Mouse (Mus musculus): ENCODE results near the gene Atp10b. TPM values are rescaled to one million over a fixed set of nuclear protein-coding genes. Genes with fewer than 3 reads are reported as not detected.
A peak's percentile ranks its signal among the peaks of the same experiment; 100 is the strongest.

Atp10b gene
- polyA plus RNA-seq, 1 experiment: 0.31 TPM

DNA sequence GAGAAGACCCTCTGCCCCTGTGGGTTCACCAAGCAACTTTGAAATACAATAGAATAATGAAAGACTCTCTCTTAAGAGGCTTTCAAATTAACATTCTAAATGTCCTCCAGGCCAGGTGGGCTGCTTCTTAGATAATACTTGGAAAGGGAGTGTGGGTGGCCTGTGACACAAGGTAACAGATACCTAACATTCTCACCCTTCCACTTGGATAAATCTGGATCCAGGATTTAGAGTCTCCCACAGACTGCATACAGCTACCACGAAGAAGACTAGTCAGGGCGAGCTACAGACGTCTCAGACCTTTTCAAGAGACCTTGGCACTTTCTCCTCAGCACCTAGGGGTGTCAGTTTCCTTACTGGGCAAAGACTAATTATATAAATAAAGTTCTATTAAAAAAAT lies 107.6 kb downstream of the Atp10b start:
- 80% methylated on average over 3 of the region's 3 CpGs for WGBS
- no peak overlapping the region for H3K27ac ChIP-seq (ENCODE audit: control insufficient read depth, insufficient read depth, low read length)
- no peak overlapping the region for H3K4me3 ChIP-seq (ENCODE audit: control insufficient read depth, insufficient read depth, low read length)
- H3K36me3 ChIP-seq (ENCODE audit: control insufficient read depth, insufficient read depth, low read length): no peaks in the 10 kb centered on the region
- no peak for DNase-seq
- no peaks in the 10 kb centered on the region for H3K27me3 ChIP-seq (ENCODE audit: control insufficient read depth, insufficient read depth, low read length)
- no peak for TF ChIP-seq CTCF (IDR thresholded peaks at IDR 0.05; ENCODE audit: borderline replicate concordance, control insufficient read depth, extremely low read depth, insufficient read depth, low read length, poor library complexity)
- no peak for TF ChIP-seq POLR2A (IDR thresholded peaks at IDR 0.05; ENCODE audit: control insufficient read depth, extremely low read depth, insufficient read depth, low read length, poor library complexity)
- H3K4me1 ChIP-seq (replicated peaks; ENCODE audit: control insufficient read depth, insufficient read depth, low read length): no peaks in the 10 kb centered on the region

DNA sequence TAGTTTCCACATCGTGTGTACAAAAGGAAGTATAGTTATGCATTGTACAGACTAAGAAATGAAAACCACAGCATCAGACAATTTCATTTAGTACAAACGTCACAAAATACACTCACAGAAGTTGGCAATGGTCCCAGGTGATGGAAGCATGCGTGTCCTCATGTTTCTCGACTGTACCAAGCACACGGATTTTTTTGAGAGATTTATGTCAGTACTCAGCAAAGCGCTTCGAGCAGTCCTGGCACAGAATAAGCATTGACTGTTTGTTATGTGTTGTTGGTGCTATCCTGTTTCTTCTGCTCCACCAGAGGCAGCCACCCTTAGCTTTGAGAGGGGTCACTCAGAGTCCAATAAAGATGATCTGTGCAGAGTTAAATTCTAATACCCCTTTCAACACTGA lies 108.1 kb downstream of the Atp10b start:
- H3K27me3 ChIP-seq (ENCODE audit: control insufficient read depth, insufficient read depth, low read length): no peaks in the 10 kb centered on the region
- 68% methylated on average over 7 of the region's 7 CpGs for WGBS
- no peak overlapping the region for H3K4me3 ChIP-seq (ENCODE audit: control insufficient read depth, insufficient read depth, low read length)
- H3K27ac ChIP-seq (ENCODE audit: control insufficient read depth, insufficient read depth, low read length): no peak overlapping the region
- no peaks in the 10 kb centered on the region for H3K36me3 ChIP-seq (ENCODE audit: control insufficient read depth, insufficient read depth, low read length)
- TF ChIP-seq CTCF (IDR thresholded peaks at IDR 0.05; ENCODE audit: borderline replicate concordance, control insufficient read depth, extremely low read depth, insufficient read depth, low read length, poor library complexity) (no peak), POLR2A (IDR thresholded peaks at IDR 0.05; ENCODE audit: control insufficient read depth, extremely low read depth, insufficient read depth, low read length, poor library complexity) (no peak)
- no peaks in the 10 kb centered on the region for H3K4me1 ChIP-seq (replicated peaks; ENCODE audit: control insufficient read depth, insufficient read depth, low read length)
- DNase-seq: no peak

DNA sequence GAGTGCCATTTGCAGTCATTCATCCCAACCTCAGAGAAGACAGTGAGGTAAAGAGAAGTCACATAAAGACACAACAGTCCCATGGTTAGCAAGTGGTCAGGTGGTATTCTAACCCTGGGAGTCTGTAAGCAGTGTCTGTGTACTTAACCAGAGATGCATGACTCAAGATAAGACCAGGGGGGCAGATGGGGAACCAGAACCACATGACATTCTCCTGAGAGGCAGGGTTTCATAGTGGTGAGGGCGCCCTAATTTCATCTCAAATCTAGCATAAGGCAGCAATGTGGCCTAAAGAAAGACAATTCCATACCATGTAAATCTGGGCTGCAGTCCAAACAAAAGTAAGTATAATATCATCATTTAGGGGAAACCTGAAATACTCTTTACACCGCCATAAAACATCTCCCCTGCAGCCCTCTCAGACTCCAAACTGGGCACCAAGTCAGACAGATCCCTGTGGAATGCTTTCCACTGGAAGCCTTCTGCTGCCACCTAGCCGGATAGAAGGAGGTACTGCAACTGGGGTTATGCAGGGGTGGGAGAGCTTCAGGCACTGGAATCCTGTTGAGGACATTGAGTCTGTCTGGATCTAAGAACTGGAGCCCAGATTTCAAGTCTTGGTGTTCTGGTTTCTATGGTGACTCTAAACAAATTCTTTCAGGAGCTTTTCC lies 114.0 kb downstream of the Atp10b start:
- Histone ChIP-seq H3K4me1 (replicated peaks; ENCODE audit: control insufficient read depth, insufficient read depth, low read length) (no peaks in the 10 kb centered on the region), H3K27ac (ENCODE audit: control insufficient read depth, insufficient read depth, low read length) (no peak overlapping the region), H3K4me3 (ENCODE audit: control insufficient read depth, insufficient read depth, low read length) (no peak overlapping the region), H3K36me3 (ENCODE audit: control insufficient read depth, insufficient read depth, low read length) (no peaks in the 10 kb centered on the region), H3K27me3 (ENCODE audit: control insufficient read depth, insufficient read depth, low read length) (no peaks in the 10 kb centered on the region)
- 58% methylated on average over 3 of the region's 3 CpGs for WGBS
- no peak for TF ChIP-seq POLR2A (IDR thresholded peaks at IDR 0.05; ENCODE audit: control insufficient read depth, extremely low read depth, insufficient read depth, low read length, poor library complexity)
- TF ChIP-seq CTCF (IDR thresholded peaks at IDR 0.05; ENCODE audit: borderline replicate concordance, control insufficient read depth, extremely low read depth, insufficient read depth, low read length, poor library complexity): no peak
- peak; percentile 2 for DNase-seq

DNA sequence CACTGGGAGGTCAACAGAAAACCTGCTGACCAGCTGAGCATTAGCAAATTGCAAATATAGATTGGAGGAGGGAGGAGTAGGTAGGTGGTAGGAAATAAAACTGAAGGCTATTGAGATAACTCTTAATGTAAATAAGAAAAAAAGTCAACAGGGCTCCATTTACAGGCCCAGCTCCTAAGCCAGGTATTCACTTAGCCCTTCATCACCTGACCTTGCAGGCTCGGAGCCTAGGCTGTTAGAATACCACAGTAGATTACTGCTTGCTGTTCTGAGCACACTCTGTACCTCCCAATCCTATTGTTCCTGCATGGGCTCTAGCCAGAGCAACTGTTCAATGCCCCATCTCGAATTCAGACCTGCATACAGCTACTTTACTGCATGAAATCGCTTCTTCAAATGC lies 117.8 kb downstream of the Atp10b start:
- WGBS: 77% methylated on average over 3 of the region's 3 CpGs
- Histone ChIP-seq H3K27me3 (ENCODE audit: control insufficient read depth, insufficient read depth, low read length) (no peaks in the 10 kb centered on the region), H3K4me1 (replicated peaks; ENCODE audit: control insufficient read depth, insufficient read depth, low read length) (no peaks in the 10 kb centered on the region), H3K27ac (ENCODE audit: control insufficient read depth, insufficient read depth, low read length) (no peak overlapping the region), H3K36me3 (ENCODE audit: control insufficient read depth, insufficient read depth, low read length) (no peaks in the 10 kb centered on the region), H3K4me3 (ENCODE audit: control insufficient read depth, insufficient read depth, low read length) (no peak overlapping the region)
- no peak for TF ChIP-seq POLR2A (IDR thresholded peaks at IDR 0.05; ENCODE audit: control insufficient read depth, extremely low read depth, insufficient read depth, low read length, poor library complexity)
- TF ChIP-seq CTCF (IDR thresholded peaks at IDR 0.05; ENCODE audit: borderline replicate concordance, control insufficient read depth, extremely low read depth, insufficient read depth, low read length, poor library complexity): no peak
- DNase-seq: no peak

DNA sequence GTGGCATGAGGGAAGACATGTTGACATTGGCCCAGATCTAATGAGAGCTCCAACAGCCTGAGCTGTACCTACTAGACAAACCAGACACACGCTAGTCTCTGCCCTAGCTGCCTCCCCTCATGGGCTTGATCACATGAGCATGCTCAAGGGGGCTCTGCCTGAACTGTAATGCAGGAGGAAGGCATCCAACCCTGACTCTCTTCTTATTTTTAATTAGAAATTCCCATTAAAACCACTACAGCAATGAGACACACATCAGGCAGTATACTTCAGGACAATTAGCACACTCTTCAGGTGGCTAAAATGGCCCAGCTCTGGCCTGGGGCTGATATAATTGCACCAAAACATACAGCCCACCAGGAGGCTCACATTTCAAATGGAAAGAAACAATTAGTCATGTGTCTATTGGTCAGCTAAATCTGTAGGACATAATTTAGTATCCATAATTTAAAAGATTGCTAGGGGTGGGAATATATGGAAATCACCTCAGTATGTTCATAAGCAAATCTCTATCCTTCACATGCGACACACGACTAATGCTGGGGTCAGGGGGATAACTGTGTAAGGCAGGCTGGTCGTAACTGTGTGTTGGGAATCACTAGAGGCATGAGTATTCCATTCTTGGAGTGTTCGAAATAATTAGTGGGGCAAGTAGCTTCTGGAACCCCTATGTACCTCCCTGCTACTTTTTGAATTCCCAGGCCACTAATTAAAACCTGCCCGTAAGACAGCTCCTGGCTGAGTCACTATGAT lies 120.0 kb downstream of the Atp10b start:
- no peak overlapping the region for H3K27ac ChIP-seq (ENCODE audit: control insufficient read depth, insufficient read depth, low read length)
- DNase-seq: no peak
- H3K4me1 ChIP-seq (replicated peaks; ENCODE audit: control insufficient read depth, insufficient read depth, low read length): no peaks in the 10 kb centered on the region
- no peaks in the 10 kb centered on the region for H3K27me3 ChIP-seq (ENCODE audit: control insufficient read depth, insufficient read depth, low read length)
- no peaks in the 10 kb centered on the region for H3K36me3 ChIP-seq (ENCODE audit: control insufficient read depth, insufficient read depth, low read length)
- 91% methylated on average over 6 of the region's 6 CpGs for WGBS
- no peak overlapping the region for H3K4me3 ChIP-seq (ENCODE audit: control insufficient read depth, insufficient read depth, low read length)
- TF ChIP-seq POLR2A (IDR thresholded peaks at IDR 0.05; ENCODE audit: control insufficient read depth, extremely low read depth, insufficient read depth, low read length, poor library complexity): no peak
- no peak for TF ChIP-seq CTCF (IDR thresholded peaks at IDR 0.05; ENCODE audit: borderline replicate concordance, control insufficient read depth, extremely low read depth, insufficient read depth, low read length, poor library complexity)

DNA sequence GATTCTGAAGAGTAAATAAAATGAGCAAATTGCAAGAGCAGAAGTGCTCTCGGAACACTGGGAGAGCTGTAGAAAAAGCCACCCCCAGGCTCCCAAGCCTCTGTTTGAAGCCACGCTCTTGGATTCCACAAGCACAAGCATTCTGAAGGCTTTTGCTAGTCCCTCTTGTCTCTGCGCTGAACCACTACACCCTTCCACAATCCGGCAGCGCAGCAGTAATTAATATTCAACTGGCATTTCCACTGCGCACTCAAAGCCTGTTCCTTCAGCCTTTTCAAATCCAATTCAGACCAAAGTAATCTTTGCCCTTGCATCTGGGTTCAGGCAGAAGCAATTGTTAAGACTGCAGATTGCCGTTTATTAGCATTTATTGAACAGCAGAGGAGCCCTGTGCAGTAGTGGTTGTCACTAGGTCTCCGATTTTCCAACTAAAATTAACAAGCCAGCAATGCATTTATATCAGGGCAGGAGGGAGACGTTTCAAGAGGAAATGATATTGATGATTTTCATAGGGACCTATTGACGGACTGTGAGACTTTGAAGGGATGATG lies 120.7 kb downstream of the Atp10b start:
- Histone ChIP-seq H3K36me3 (ENCODE audit: control insufficient read depth, insufficient read depth, low read length) (no peaks in the 10 kb centered on the region), H3K4me1 (replicated peaks; ENCODE audit: control insufficient read depth, insufficient read depth, low read length) (no peaks in the 10 kb centered on the region), H3K27me3 (ENCODE audit: control insufficient read depth, insufficient read depth, low read length) (no peaks in the 10 kb centered on the region), H3K4me3 (ENCODE audit: control insufficient read depth, insufficient read depth, low read length) (no peak overlapping the region), H3K27ac (ENCODE audit: control insufficient read depth, insufficient read depth, low read length) (no peak overlapping the region)
- 93% methylated on average over 10 of the region's 10 CpGs for WGBS
- no peak for TF ChIP-seq POLR2A (IDR thresholded peaks at IDR 0.05; ENCODE audit: control insufficient read depth, extremely low read depth, insufficient read depth, low read length, poor library complexity)
- TF ChIP-seq CTCF (IDR thresholded peaks at IDR 0.05; ENCODE audit: borderline replicate concordance, control insufficient read depth, extremely low read depth, insufficient read depth, low read length, poor library complexity): no peak
- no peak for DNase-seq

Data from thymus, adult 2 months (tissue).